Mouse (Mus musculus) MEL (cell line): ENCODE results near the gene Alad. TPM values are rescaled to one million over a fixed set of nuclear protein-coding genes. Genes with fewer than 3 reads are reported as not detected.

Experiments used
- DNase-seq: peaks from one replicate; pipeline ENCODE4 v3.0.0; 2011; ENCODE audit warnings: low read depth, low spot score
- H3K27ac ChIP-seq: 2 replicates; pipeline ENCODE4 v1.5.1; 2012; ENCODE audit warnings: low read depth, mild to moderate bottlenecking, control low read depth, low read length, moderate library complexity; ENCODE audit not compliant: control insufficient read depth
- H3K27me3 ChIP-seq, 2 experiments: fragments of 150-350 bp in 1 of 2; sonication (generic) in 1 of 2; 2 replicates each; pipeline ENCODE4 v1.6.1; 2012; ENCODE audit warnings: low read length in 2 of 2, mild to moderate bottlenecking in 2 of 2, improper control_type of control experiment in 1 of 2, moderate library complexity in 1 of 2; ENCODE audit not compliant: insufficient read depth in 2 of 2, control insufficient read depth in 1 of 2
- H3K36me3 ChIP-seq, 2 experiments: 2 replicates each; pipeline ENCODE4 v1.6.1; 2012 to 2014; ENCODE audit warnings: low read length in 2 of 2, improper control_type of control experiment in 1 of 2, inconsistent platforms in 1 of 2, mild to moderate bottlenecking in 1 of 2; ENCODE audit not compliant: insufficient read depth in 2 of 2, control insufficient read depth in 1 of 2
- H3K4me1 ChIP-seq, 2 experiments: fragments of 150-350 bp in 1 of 2; sonication (generic) in 1 of 2; 2 replicates each; pipeline ENCODE4 v1.6.1; 2012; ENCODE audit warnings: low read length in 2 of 2, improper control_type of control experiment in 1 of 2, mild to moderate bottlenecking in 1 of 2; ENCODE audit not compliant: insufficient read depth in 2 of 2, control insufficient read depth in 1 of 2
- H3K4me3 ChIP-seq, 2 experiments: fragments of 150-350 bp in 1 of 2; sonication (generic) in 1 of 2; 2 replicates each; pipeline ENCODE4 v1.5.1; 2012; ENCODE audit warnings: low read depth in 2 of 2, low read length in 2 of 2, mild to moderate bottlenecking in 2 of 2, moderate library complexity in 2 of 2, control low read depth in 1 of 2, improper control_type of control experiment in 1 of 2; ENCODE audit not compliant: control insufficient read depth in 1 of 2, insufficient read depth in 1 of 2
- H3K79me2 ChIP-seq: 2 replicates; pipeline ENCODE4 v1.6.1; 2012; ENCODE audit warnings: mild to moderate bottlenecking, low read length, moderate library complexity; ENCODE audit not compliant: control insufficient read depth, poor library complexity, insufficient read depth
- H3K9ac ChIP-seq: 2 replicates; pipeline ENCODE4 v1.6.1; 2012; ENCODE audit warnings: low read depth, mild to moderate bottlenecking, control low read depth, low read length, moderate library complexity; ENCODE audit not compliant: control insufficient read depth, poor library complexity, severe bottlenecking
- H3K9me3 ChIP-seq: fragments of 150-350 bp; sonication (generic); replicated peaks from 2 replicates; pipeline ENCODE4 v1.6.1; 2012; ENCODE audit warnings: mild to moderate bottlenecking, low read length, improper control_type of control experiment, moderate library complexity; ENCODE audit not compliant: insufficient read depth
- BHLHE40 ChIP-seq: IDR thresholded peaks from 2 replicates; pipeline ENCODE4 v1.6.1; 2012; ENCODE audit warnings: low read depth, mild to moderate bottlenecking, inconsistent platforms, low read length, improper control_type of control experiment, borderline replicate concordance
- CTCF ChIP-seq, 3 experiments: IDR thresholded peaks in 2 of 3; conservative IDR thresholded peaks in 1 of 3; 2 replicates each; pipeline ENCODE4 v1.5.1; 2011 to 2012; ENCODE audit warnings: low read length in 3 of 3, low read depth in 2 of 3, mild to moderate bottlenecking in 2 of 3, improper control_type of control experiment in 1 of 3, inconsistent platforms in 1 of 3, mixed read lengths in 1 of 3, moderate library complexity in 1 of 3; ENCODE audit not compliant: control insufficient read depth in 1 of 3, insufficient read depth in 1 of 3, poor library complexity in 1 of 3, severe bottlenecking in 1 of 3
- ELF1 ChIP-seq: IDR thresholded peaks from 2 replicates; pipeline ENCODE4 v1.6.1; 2014; ENCODE audit warnings: low read depth, mild to moderate bottlenecking, inconsistent platforms, low read length, improper control_type of control experiment, moderate library complexity
- EP300 ChIP-seq, 2 experiments: IDR thresholded peaks; 2 replicates each; pipeline ENCODE4 v1.6.1; 2011; ENCODE audit warnings: improper control_type of control experiment in 2 of 2, low read length in 2 of 2, low read depth in 1 of 2, mild to moderate bottlenecking in 1 of 2
- ETS1 ChIP-seq: IDR thresholded peaks from 2 replicates; pipeline ENCODE4 v1.6.1; 2012; ENCODE audit warnings: low read depth, mild to moderate bottlenecking, inconsistent platforms, low read length, improper control_type of control experiment, moderate library complexity
- GABPA ChIP-seq: IDR thresholded peaks from 2 replicates; pipeline ENCODE4 v1.6.1; 2012; ENCODE audit warnings: low read depth, mild to moderate bottlenecking, inconsistent platforms, low read length, improper control_type of control experiment, moderate library complexity
- HCFC1 ChIP-seq: IDR thresholded peaks from 2 replicates; pipeline ENCODE4 v1.6.1; 2012; ENCODE audit warnings: low read depth, mild to moderate bottlenecking, inconsistent platforms, low read length, improper control_type of control experiment, moderate library complexity
- KAT2A ChIP-seq: conservative IDR thresholded peaks from 2 replicates; pipeline ENCODE4 v1.6.1; 2012; ENCODE audit warnings: low read depth, low read length, improper control_type of control experiment, inconsistent platforms
- MAFK ChIP-seq: IDR thresholded peaks from 2 replicates; pipeline ENCODE4 v1.6.1; 2011; ENCODE audit warnings: low read depth, mild to moderate bottlenecking, low read length, improper control_type of control experiment, borderline replicate concordance
- MAZ ChIP-seq: IDR thresholded peaks from 2 replicates; pipeline ENCODE4 v1.6.1; 2012; ENCODE audit warnings: low read depth, mild to moderate bottlenecking, inconsistent platforms, low read length, improper control_type of control experiment
- MEF2A ChIP-seq: IDR thresholded peaks from 2 replicates; pipeline ENCODE4 v1.6.1; 2014; ENCODE audit warnings: low read depth, mild to moderate bottlenecking, inconsistent platforms, low read length, improper control_type of control experiment; ENCODE audit not compliant: poor library complexity, insufficient replicate concordance, severe bottlenecking; ENCODE audit errors: extremely low read depth
- MXI1 ChIP-seq: IDR thresholded peaks from 2 replicates; pipeline ENCODE4 v1.6.1; 2011; ENCODE audit warnings: mild to moderate bottlenecking, low read depth, low read length, improper control_type of control experiment
- MYB ChIP-seq: IDR thresholded peaks from 2 replicates; pipeline ENCODE4 v1.6.1; 2011; ENCODE audit warnings: mild to moderate bottlenecking, low read depth, low read length, improper control_type of control experiment
- MYC ChIP-seq: IDR thresholded peaks from 2 replicates; pipeline ENCODE4 v1.6.1; 2011; ENCODE audit warnings: low read depth, mild to moderate bottlenecking, low read length, improper control_type of control experiment, moderate library complexity
- NRF1 ChIP-seq: IDR thresholded peaks from 2 replicates; pipeline ENCODE4 v1.6.1; 2014; ENCODE audit warnings: low read depth, mild to moderate bottlenecking, inconsistent platforms, low read length, improper control_type of control experiment, moderate library complexity; ENCODE audit not compliant: poor library complexity, insufficient read depth, severe bottlenecking
- POLR2AphosphoS2 ChIP-seq: IDR thresholded peaks from 2 replicates; pipeline ENCODE4 v1.6.1; 2011; ENCODE audit warnings: low read length, improper control_type of control experiment
- RAD21 ChIP-seq: IDR thresholded peaks from 2 replicates; pipeline ENCODE4 v1.6.1; 2011; ENCODE audit warnings: mild to moderate bottlenecking, low read depth, low read length, improper control_type of control experiment
- RCOR1 ChIP-seq: IDR thresholded peaks from 2 replicates; pipeline ENCODE4 v1.6.1; 2012; ENCODE audit warnings: low read depth, mild to moderate bottlenecking, inconsistent platforms, low read length, improper control_type of control experiment
- SMC3 ChIP-seq: IDR thresholded peaks from 2 replicates; pipeline ENCODE4 v1.6.1; 2011; ENCODE audit warnings: low read depth, low read length, improper control_type of control experiment
- TBP ChIP-seq: IDR thresholded peaks from 2 replicates; pipeline ENCODE4 v1.8.0; 2011; ENCODE audit warnings: low read depth, low read length, improper control_type of control experiment
- TCF12 ChIP-seq: IDR thresholded peaks from 2 replicates; pipeline ENCODE4 v1.6.1; 2014; ENCODE audit warnings: low read depth, mild to moderate bottlenecking, inconsistent platforms, low read length, improper control_type of control experiment, moderate library complexity
- USF2 ChIP-seq, 2 experiments: IDR thresholded peaks; 2 replicates each; pipeline ENCODE4 v1.6.1; 2011 to 2012; ENCODE audit warnings: improper control_type of control experiment in 2 of 2, low read length in 2 of 2, borderline replicate concordance in 1 of 2, inconsistent platforms in 1 of 2, low read depth in 1 of 2, mild to moderate bottlenecking in 1 of 2; ENCODE audit not compliant: insufficient read depth in 1 of 2
- ZC3H11A ChIP-seq: IDR thresholded peaks from 2 replicates; pipeline ENCODE4 v1.6.1; 2012; ENCODE audit warnings: low read depth, mild to moderate bottlenecking, inconsistent platforms, low read length, improper control_type of control experiment
- ZMIZ1 ChIP-seq: IDR thresholded peaks from 2 replicates; pipeline ENCODE4 v1.6.1; 2012; ENCODE audit warnings: low read depth, mild to moderate bottlenecking, inconsistent platforms, low read length, improper control_type of control experiment, moderate library complexity
- polyA plus RNA-seq, 2 experiments: library from polyadenylated mRNA; stranded (reverse) in 1 of 2; unstranded in 1 of 2; fragments of >175 nt in 1 of 2; fragments of >200 nt in 1 of 2; gene quantifications; 2 replicates each; pipeline versions ENCODE4 v1.2.1 to v1.2.4; 2012; ENCODE audit warnings: low replicate concordance in 2 of 2, low read depth in 1 of 2; ENCODE audit not compliant: insufficient read length in 2 of 2, insufficient read depth in 1 of 2, missing spikeins in 1 of 2
- total RNA-seq: library from RNA; depleted of rRNA; stranded (reverse); fragments of 300-350 nt; gene quantifications from 2 replicates; pipeline ENCODE4 v1.2.3, GENCODE M21; 2012

Alad gene
- total and polyA plus RNA-seq, 3 experiments, result 213 to 386 TPM; not detected in 1

DNA sequence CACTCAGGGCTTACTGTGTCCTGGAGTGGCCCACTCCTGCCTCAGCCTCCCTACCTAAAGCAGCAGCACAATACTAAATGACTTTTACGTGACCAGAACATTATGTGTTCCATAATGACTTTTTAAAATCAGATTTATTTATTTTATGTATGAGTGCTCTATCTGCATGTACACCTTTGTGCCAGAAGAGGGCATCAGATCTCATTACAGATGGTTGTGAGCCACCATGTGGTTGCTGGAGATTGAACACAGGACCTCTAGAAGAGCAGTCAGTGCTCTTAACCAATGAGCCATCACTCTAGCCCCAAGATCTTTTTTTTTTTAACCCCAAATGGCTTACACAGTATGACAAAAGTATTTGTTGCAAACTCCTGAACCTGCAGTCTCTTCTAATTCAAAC, 51.6 kb downstream of the Alad start:
- Histone ChIP-seq H3K27me3 (no peaks in the 10 kb centered on the region), H3K9ac (no peak overlapping the region), H3K27ac (no peak overlapping the region), H3K4me1 (no peaks in the 10 kb centered on the region), H3K4me3 (no peak overlapping the region), H3K79me2 (no peaks in the 10 kb centered on the region), H3K9me3 (no peaks in the 10 kb centered on the region), H3K36me3 (no peaks in the 10 kb centered on the region)
- TF ChIP-seq ZC3H11A (0 out of 2 replicates have a peak, but pooled peaks have one; percentile 12), TBP (no peak), CTCF (IDR thresholded peaks at IDR 0.05 in 2 of 3, conservative IDR thresholded peaks at IDR 0.05 in 1 of 3; ENCODE audit: control insufficient read depth in 1 of 3, insufficient read depth in 1 of 3, low read depth in 2 of 3, low read length in 3 of 3, poor library complexity in 1 of 3, severe bottlenecking in 1 of 3) (peak; percentile 10 to 63 (median 17); a peak in 3 of 6 replicates), MYC (peak; percentile 52; the same call in 1 of the 2 replicates), RAD21 (peak; percentile 37), BHLHE40 (no peak), SMC3 (peak; percentile 50), KAT2A (no peak), POLR2AphosphoS2 (no peak)
- peak; percentile 38 for DNase-seq

- Histone ChIP-seq H3K4me1 (no peaks in the 10 kb centered on the region), H3K79me2 (no peaks in the 10 kb centered on the region), H3K36me3 (no peaks in the 10 kb centered on the region), H3K27me3 (no peaks in the 10 kb centered on the region), H3K9ac (no peak overlapping the region), H3K9me3 (no peaks in the 10 kb centered on the region), H3K27ac (no peak overlapping the region), H3K4me3 (no peak overlapping the region)
- TF ChIP-seq MXI1 (no peak), USF2 (IDR thresholded peaks at IDR 0.05; ENCODE audit: borderline replicate concordance in 1 of 2, insufficient read depth in 1 of 2, low read depth in 1 of 2, low read length in 2 of 2) (no peak)
- no peak for DNase-seq
Observed at GRCm38 (mm10) chr4:62463124-62463523, 56.6 kb downstream of the Alad start.

DNA sequence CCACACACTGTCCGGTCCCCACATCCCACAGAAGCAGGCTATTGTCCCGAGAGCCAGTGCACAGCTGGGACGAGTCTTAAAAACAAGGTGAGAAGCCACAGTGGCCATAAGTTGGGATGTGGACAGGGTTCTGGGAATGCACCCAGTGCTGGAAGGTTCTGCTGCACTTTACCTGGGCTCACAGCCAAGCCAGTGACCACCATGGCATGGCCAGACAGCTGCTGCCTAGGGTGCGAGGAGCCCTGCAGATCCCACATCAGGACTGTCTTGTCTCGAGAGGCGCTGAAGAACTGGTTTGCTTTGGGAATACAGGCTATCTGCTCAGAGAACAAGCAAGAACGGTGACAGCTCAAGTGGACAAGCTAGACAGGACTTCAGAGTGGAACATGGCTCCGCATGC, 59.4 kb downstream of the Alad start:
- DNase-seq, result no peak
- no peaks in the 10 kb centered on the region for H3K27me3 ChIP-seq
- no peaks in the 10 kb centered on the region for H3K36me3 ChIP-seq
- H3K4me3 ChIP-seq, result no peak overlapping the region
- H3K79me2 ChIP-seq, result no peaks in the 10 kb centered on the region
- H3K27ac ChIP-seq, result no peak overlapping the region
- no peaks in the 10 kb centered on the region for H3K9me3 ChIP-seq
- no peak overlapping the region for H3K9ac ChIP-seq
- H3K4me1 ChIP-seq, result no peaks in the 10 kb centered on the region
- TF ChIP-seq RCOR1, result no peak
- TF ChIP-seq HCFC1, result no peak
- TF ChIP-seq BHLHE40, result no peak
- TF ChIP-seq MAZ, result no peak
- no peak for TF ChIP-seq GABPA
- no peak for TF ChIP-seq EP300 (IDR thresholded peaks at IDR 0.05; ENCODE audit: low read depth in 1 of 2, low read length in 2 of 2)
- no peak for TF ChIP-seq NRF1
- no peak for TF ChIP-seq ZC3H11A
- no peak for TF ChIP-seq MYB
- no peak for TF ChIP-seq MAFK
- TF ChIP-seq MXI1, result no peak
- no peak for TF ChIP-seq ZMIZ1
- no peak for TF ChIP-seq TCF12
- no peak for TF ChIP-seq ETS1
- TF ChIP-seq ELF1, result no peak
- TF ChIP-seq POLR2AphosphoS2, result no peak
- TF ChIP-seq KAT2A, result no peak
- no peak for TF ChIP-seq MEF2A
- TF ChIP-seq SMC3, result no peak
- TF ChIP-seq CTCF (IDR thresholded peaks at IDR 0.05 in 2 of 3, conservative IDR thresholded peaks at IDR 0.05 in 1 of 3; ENCODE audit: control insufficient read depth in 1 of 3, insufficient read depth in 1 of 3, low read depth in 2 of 3, low read length in 3 of 3, poor library complexity in 1 of 3, severe bottlenecking in 1 of 3), result no peak
